In the genomic region with DNA sequence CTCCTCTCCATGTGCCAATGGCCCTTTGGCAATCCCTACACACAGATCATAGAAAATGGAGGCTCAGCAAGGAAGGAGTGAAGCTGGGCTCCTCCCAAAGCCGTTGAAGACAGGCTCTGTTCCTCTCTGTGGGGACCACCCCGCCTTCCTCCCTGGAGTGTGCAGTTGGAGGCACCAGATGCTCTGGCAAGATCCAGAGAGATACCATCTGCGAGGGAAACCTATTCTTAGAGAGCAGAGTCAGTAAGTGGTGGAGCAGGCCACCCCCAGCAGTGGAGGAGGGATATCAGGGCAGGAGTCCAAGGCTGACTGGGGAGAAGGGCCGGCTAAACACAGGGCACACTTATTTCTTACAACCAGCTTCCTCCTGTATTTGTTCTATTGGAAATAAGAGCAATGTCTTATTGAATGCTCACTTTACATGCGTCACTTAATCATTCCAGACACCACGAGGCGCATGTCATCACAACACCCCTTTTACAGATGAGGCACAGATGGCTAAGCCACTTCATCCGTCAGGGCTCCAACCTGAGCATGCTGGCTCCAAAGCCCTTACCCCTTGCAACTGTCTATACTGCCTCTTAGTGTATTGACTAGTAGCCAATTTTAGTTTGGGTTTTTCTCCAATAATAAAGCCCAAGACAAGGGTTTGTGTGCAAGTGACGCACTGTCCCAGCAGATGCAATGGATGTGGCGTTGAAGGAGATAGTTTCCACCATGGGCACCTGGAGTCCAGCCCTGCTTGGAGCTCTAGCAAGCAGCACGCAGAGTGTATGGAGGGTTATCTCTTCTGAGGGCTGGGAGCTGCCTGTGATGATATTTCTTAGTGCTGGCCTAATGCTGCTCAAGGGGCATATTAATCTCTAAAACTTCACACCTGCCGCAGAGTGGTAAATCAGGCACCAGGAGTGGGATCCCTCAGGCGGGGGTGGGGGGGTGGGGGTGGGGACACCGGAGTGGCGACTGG, we compare ENCODE assay signal across 2 mouse cellular contexts.
TF ChIP-seq lines count a peak whose summit lies in the region.

No protein-coding gene starts in this region.

TF ChIP-seq in MEL, 35 proteins besides CTCF, POLR2A, EP300 and RAD21 (continued from another document):
- TF ChIP-seq MEF2A (IDR thresholded peaks at IDR 0.05; ENCODE audit: extremely low read depth, insufficient replicate concordance, low read depth, low read length, poor library complexity, severe bottlenecking) (0 out of 2 replicates have a peak, but pooled peaks have one; percentile 32), TCF12 (IDR thresholded peaks at IDR 0.05; ENCODE audit: low read depth, low read length) (peak; percentile 71), UBTF (IDR thresholded peaks at IDR 0.05; ENCODE audit: borderline replicate concordance, insufficient read depth, low read depth, low read length) (no peak), E2F4 (IDR thresholded peaks at IDR 0.05; ENCODE audit: borderline replicate concordance, low read depth, low read length) (0 out of 2 replicates have a peak, but pooled peaks have one; percentile 46), MXI1 (IDR thresholded peaks at IDR 0.05; ENCODE audit: low read depth, low read length) (peak; percentile 27; the same call in 1 of the 2 replicates), SIN3A (IDR thresholded peaks at IDR 0.05; ENCODE audit: low read length) (no peak; the same call in none of the 2 replicates), ZNF384 (IDR thresholded peaks at IDR 0.05; ENCODE audit: low read depth, low read length) (no peak), TAL1 (IDR thresholded peaks at IDR 0.05; ENCODE audit: low read length) (peak; percentile 63), ZMIZ1 (IDR thresholded peaks at IDR 0.05; ENCODE audit: low read depth, low read length) (no peak), MYB (IDR thresholded peaks at IDR 0.05; ENCODE audit: low read depth, low read length) (peak; percentile 69), POLR2AphosphoS5 (IDR thresholded peaks at IDR 0.05; ENCODE audit: borderline replicate concordance, low read depth, low read length) (no peak), USF2 (IDR thresholded peaks at IDR 0.05; ENCODE audit: borderline replicate concordance in 1 of 2, insufficient read depth in 1 of 2, low read depth in 1 of 2, low read length in 2 of 2) (no peak), ZC3H11A (IDR thresholded peaks at IDR 0.05; ENCODE audit: low read depth, low read length) (no peak), ELF1 (IDR thresholded peaks at IDR 0.05; ENCODE audit: low read depth, low read length) (no peak), ETS1 (IDR thresholded peaks at IDR 0.05; ENCODE audit: low read depth, low read length) (peak; percentile 59), TBP (IDR thresholded peaks at IDR 0.05; ENCODE audit: low read depth, low read length) (peak; percentile 49; the same call in 1 of the 2 replicates), NRF1 (IDR thresholded peaks at IDR 0.05; ENCODE audit: insufficient read depth, low read depth, low read length, poor library complexity, severe bottlenecking) (peak; percentile 26; the same call in 1 of the 2 replicates), MAX (IDR thresholded peaks at IDR 0.05; ENCODE audit: low read length) (peak; percentile 59; the same call in 1 of the 2 replicates)

TF ChIP-seq in myocyte, 11 proteins besides CTCF, POLR2A, EP300 and RAD21 (continued from another document):
- TF ChIP-seq USF1 (IDR thresholded peaks at IDR 0.05; ENCODE audit: low read depth) (no peak), MAX (IDR thresholded peaks at IDR 0.05; ENCODE audit: low read depth) (no peak), MYOD1 (IDR thresholded peaks at IDR 0.05; ENCODE audit: control insufficient read depth in 1 of 3, insufficient read length in 2 of 3, low read depth in 2 of 3) (peak in 1 of 3 experiments; percentile 47), CEBPB (IDR thresholded peaks at IDR 0.05; ENCODE audit: insufficient read depth, poor library complexity, severe bottlenecking) (no peak), TCF3 (IDR thresholded peaks at IDR 0.05; ENCODE audit: insufficient read length, low read depth) (no peak)
